Mouse (Mus musculus) retina, adult 2 months (tissue): ENCODE data around the gene Fabp6.

ENCODE experiments used
- DNase-seq: peaks from one replicate; pipeline ENCODE4 v3.0.0-alpha.2; 2012; ENCODE audit warnings: low read depth, low spot score

The Fabp6 gene

DNA sequence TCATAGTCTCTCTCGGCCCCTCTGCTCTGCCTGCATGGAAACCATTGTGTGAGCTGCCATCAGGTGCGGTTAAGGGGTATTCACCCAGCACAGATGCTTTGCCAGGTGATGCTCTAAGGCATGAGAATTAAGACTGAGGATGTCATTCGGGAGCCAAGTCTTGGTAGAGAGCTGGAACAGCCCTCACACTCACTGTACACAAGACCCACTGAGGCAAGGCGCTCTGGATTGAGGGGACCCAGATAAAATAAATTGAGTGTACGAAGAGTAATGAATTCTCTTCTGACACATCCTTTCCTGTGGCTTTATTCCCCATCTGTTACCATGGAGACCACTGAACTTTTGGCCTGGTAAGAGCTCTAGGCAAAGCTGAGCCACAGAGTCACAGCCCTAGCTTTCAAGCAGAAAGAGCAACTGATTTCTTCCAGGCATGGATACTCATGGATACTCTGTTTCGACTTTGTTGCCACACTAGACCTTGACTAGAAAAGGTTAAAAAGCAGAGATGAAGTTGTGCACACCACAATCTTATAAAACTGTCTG, 11.7 kb downstream of the Fabp6 start:
- no peak for DNase-seq

DNA sequence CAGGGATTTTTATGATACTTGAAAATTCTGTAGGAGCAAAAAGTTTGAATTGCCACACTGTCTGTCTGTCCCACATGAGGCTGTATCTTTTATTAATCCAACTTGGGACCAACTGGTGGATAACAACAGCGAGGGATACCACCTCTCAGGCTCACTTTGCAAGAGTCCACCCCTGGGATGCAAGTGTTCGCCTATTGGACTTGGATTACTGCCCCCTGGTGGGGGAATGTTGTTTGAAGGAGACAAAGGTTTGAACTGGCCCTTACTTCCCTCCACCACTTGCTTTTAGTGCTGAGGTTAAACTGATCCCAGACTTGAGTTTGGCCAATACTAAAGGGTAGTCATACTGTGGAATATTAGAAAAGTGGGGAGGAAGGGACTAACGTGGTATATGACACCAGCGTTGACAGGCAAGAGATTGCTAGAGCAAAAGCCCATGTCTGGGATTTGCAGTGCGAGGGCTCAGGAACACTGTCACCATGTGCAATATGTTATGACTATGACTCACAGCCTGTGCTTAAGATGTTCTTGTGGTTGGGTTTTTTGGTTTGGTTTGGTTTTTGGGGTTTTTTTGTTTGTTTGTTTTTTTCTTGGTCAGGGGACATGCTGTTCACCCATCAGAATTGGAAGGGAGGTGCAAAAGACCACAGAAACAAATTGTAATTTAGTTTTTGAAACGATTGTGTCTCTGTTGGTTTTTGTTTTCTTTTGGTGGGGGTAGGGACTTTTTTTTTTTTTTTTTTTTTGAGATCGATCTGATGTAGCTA, 14.8 kb downstream of the Fabp6 start, which contains the start of gene 4933415A04Rik:
Gene 4933415A04Rik (plus strand): TSS at position 717 of the 767 bp plus-strand sequence.
- peak; percentile 33 for DNase-seq

DNA sequence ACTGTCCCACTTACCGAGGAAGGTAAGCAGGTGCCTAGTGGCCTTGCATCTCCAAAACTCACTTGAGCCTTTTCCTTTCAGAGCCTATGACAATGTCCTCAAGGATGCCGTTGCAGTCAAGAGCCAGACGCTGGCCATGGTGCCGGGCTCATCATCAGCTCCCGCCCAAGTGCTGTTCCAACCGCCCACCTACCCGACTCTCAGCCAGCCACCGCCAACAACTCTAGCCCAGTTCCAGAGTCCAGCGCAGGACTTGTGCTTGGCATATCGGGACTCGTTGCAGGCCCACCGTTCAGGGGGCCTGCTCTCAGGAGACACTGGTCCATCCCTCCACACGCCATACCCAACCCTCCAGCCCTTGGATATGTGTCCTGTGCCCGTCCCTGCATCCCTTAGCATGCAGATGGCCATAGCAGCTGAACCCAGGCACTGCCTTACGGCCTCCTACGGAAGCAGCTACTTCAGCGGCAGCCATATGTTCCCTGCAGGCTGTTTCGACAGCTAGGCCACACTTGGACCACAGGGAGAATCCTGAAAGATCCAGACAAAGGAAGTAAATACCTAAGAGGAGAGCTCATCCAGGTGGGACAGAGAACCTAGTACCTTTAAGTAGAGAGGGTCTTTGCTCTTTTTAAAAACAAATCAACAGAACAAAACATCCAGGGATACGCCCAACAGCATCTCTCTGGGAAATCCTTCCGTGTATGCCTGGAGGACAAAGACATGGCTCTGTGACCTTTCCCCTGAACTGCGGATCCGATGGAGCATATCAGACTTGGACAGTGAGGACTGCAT, 15.9 kb downstream of the Fabp6 start:
- DNase-seq, result no peak

DNA sequence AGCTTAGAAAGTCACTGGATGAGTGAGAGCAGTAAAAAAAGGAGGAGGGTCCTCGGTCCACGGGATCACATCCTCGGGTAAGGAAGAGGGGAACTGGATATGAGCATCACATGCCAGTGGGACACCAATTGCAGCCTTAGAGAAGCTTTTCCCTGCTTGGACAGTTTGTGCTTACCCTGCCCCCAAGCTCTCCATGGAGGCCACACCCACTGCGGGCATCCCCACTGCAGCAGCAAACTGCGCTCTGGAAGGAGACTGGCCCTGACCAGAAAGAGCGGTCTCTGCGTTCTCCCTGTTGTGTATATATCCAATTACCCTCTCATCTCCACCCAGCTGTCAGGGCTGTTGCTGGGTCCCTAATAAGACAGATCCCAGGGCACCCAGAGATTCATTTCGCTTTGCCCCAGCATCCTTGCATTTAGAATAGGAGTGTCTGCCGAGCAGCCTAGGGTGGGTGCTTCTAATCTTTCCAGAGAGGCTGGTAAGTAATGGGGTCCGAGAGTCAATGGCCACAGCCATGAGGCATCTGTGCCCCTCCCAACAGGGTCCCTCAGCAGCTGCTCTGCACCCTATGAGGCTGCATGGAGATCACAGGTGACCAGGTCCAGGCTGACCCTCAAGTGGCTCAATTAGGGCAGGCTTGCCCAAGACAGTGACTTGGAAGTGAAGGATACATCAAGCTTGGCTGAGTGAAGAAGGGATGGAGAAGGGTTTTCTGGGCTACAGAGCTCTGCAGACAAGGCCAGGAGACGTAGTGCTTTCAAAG, 23.4 kb downstream of the Fabp6 start:
- DNase-seq, result no peak

DNA sequence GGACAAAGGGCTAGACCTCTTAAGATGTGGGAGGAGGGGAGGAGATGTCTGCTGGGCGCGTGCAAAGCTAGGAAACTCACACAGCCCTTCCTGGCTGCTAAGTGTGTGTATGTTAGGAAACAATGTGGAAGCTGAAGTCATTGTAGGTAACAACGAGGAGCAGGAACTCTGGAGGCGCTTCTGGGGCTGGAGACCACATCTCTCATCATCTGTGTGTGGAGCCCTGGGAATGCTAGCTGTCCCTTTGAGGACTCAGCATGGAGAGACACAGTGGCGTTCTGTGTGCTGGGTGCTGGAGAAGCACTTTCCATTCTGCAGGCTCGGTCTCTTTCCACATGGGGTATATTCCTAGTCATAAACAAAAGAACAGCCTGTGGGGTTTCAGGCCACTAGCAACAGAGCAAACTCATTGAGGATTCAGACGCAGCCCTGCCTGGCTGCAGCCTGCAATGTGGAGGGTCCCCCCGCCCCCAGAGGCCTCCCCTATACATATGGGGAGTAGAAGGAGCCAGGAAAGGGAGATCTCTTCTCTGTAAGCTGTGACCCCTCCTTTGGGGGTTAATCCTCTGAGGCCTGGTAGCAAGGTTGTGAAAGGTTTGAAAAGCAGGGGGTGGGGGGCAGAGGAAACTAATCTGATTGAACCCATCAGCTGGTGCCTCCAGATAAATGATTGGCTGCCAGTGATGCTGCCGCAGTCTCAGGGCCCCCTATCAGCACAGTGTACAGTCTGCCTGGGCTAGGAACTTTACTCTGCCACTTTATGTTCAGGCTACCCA, 25.8 kb downstream of the Fabp6 start:
- DNase-seq, result no peak

DNA sequence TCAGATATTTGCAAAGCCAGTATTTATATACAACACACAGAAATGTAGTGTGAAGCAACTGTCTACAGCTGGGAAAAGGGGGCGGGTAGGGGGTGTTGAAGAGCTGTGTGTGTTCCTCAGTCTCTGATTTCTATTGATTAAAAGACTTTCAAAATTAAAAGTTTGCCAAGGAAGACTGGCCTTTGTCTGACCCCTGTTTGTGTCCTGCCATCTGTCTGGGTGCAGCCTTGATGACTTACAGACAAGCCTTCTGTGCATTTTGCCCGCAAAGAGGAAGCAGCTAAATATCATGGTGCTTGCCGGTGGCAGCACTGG, 26.3 kb downstream of the Fabp6 start:
- no peak for DNase-seq

DNA sequence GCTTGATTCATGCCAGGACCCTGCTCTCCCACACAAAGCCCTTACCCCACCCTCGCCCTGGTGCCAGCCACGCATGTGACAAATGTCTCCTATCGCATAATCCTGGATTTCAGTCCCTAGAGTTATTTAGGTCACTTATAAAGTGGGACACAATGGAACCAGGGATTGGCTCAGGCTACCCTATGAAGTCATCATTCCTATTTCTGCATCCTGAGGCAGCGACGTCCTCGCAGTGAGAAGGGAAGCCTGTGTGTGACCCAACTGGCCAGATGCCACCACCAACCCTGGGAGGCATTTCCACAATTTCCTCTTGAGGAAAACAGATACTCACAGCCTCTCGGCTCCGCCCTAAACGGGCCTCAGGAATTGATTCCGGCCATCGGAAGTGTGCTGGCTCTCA, 31.7 kb downstream of the Fabp6 start:
- peak; percentile 45 for DNase-seq

DNA sequence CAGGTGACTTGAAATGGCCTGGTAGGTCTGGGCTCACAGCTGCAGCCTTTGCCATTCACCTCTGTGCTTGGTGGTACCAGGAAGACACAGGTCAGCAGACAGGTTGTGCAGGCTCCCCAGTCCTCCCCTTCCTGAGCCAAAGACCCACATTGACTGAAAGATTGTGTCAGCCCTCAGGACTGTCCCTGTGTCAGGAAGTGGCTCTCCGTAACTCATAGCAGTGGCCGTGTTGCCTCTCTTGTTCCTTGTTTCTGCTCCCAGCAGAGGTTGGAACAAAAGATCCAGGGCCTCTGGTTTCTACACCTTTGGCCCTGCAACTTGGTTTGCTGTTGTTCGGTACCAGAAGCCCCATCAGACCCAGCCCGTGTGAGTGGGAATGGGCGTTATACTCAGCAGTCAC, 32.2 kb downstream of the Fabp6 start:
- DNase-seq, result no peak

DNA sequence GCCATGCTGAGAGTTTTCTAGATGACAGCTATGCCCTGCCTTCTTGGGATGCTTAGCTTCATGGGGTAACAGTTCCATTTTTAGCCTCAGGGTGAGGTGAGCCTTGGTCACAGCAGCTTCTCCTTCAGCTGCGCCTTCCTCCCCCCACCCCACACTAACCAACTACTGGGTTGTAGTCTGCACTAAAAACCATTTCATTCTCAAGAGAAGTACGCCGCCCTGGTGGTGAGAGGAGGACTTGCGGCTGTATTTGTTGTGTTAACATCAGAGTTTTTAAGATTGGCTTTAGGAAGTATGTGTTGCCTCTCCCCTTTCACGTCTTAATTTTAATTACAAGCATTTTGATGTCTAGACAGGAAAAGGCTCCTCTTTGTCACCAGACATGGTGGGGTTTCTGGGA, 33.1 kb downstream of the Fabp6 start:
- DNase-seq, result no peak

DNA sequence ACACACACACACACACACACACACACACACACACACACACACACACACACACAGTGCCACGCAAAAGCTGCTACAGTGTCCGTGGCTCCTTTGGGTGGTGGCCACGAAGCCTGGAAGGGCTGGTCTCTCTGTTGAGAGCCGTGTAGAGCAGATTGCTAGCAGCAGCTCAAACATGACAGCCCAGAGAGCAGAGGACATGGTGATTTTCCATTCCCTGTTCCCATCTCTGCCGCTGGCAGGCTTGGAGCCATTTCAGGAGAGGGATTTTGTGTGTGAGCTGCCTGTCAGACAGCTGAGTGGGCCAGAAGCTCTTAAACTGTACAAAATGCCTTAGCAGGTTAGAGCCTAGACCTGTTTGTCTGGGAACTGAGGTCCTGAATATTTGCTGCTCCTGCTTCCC, 34.6 kb downstream of the Fabp6 start:
- DNase-seq, result no peak

DNA sequence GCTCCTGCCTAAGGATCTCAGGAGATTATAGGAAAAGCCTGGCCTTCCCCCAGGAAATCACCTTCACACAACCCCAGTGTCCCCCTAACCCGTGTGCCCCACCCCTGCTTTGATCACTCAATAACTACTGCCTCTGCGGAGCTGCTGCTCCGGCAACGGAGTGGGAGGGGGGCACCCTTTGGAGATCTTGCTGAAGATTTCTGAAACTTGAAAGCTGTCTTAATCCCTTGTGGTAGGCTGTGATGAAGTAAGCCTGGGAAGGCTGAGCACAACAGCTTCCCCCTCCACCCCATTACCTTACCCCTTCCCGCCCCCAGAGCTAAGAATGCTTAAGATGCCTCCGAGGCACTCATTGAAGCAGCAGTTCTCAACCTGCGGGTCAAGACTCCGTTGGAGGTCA, 35.5 kb downstream of the Fabp6 start:
- no peak for DNase-seq

DNA sequence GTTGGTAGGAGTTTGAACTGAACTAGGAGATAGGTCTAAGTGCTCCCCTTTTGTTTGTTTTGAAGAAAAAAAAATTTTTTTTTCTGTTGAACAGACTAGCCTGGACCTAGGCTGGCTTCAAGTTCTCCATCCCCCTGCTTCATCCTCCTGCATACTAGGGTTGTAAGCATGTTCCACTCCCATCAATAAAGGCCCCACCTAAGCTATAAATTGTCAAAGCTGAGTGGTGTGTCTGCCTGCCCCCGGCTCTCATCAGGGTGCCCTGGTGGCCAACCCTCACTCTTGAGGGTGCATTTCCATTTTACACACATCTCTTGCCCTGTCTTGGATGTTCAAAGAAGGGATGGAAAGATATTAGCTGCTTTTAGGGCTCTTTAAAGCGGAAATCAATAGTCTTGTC, 35.9 kb downstream of the Fabp6 start:
- no peak for DNase-seq

DNA sequence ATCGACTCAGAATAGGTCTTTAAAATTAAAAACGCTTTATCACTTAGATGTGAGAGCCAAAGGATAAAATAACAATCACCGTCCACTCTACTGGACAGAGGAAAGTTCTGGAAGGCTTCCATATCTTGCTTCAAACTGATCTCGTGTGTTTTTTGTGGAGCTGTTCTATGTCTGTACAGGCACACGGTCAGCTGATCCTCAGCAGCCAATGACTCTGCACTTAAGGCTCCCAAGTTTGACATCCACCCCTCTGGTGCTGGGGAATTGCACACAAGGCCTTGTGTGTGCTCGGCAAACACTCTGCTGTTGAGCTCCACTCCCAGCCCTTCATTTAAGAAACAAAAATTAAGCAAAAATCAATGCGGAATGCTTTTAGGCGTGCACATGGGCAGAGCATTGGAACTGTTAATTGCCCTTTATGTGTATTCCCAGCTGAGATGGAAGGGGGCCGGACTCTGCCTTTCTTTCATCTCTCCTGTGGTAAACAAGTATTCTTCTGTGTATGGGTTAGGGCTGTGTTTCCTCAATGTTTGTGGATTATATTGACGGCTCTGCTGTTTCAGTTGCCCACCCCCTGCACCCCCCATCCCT, 37.6 kb downstream of the Fabp6 start:
- DNase-seq, result no peak

DNA sequence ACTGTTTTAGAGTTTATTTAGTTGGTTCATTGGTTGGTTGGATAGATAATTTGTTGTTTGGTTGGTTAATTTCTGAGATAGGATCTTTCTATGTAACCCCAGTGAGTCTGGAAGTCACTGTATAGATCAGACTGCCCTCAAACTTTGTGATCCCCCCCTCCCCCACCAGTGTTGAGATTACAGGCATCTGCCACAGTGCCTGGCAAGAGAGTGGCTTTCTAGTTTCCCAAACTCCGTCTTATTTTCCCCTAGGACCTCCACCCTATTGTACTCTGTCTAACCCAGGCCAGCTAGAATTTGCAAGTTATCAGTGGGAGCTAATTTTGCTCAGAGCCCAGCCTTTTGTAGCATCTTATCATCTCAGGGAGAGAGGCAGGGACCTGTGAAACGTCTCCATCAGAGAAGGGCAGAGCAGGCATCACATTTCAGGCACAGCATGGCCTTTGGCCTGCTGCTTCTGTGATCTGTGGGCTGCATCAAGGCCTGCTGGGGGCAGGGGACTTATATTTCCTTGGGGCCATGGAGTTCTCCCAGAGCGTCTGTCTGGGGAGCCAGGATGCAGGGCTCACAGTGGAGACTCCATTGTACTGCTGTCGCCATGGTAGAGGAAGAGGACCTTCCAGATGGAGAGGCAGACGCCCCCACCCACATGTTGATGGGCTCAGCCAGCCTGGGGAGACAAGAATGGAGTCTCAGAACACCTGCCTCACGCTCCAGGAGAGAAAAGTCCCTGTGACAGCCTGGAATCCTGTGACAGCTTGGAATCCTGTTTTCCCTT, 41.6 kb downstream of the Fabp6 start:
- DNase-seq, result no peak

DNA sequence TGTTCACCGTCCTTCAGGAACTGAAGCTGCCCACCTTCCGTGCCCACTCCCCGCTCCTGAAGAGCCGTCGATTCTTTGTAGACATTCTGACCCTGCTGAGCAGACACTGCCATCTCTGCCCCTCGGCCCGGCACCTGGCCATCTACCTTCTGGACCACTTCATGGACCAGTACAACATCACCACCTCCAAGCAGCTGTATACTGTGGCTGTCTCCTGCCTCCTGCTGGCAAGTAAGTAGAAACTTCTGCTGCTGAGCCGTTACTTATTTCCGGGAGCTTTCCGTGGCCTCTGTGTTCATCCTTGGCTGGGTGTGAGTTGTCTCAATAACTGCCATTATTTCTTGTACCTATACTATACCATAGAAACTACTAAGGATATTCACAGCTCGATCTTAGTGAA, 44.8 kb downstream of the Fabp6 start:
- DNase-seq, result no peak

DNA sequence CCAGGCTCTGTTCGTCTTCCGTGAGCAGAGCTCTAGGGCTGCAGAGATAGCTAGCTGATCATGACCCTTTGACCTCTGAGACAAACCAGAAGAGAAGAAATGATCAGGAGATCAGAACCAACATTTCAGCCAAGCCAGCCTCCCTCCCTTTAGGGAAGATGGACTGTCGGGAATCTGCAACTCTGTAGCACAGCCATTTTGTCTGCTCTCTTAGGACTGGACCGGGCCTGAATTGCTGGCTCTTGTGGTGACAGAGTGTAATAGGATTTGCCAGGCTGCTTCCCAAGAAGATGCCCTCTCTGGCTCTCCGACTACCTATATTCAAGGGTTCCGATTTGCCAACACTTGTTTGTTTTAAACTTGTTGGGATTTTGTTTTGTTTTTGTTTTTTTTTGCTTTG, 48.7 kb downstream of the Fabp6 start:
- DNase-seq, result no peak

DNA sequence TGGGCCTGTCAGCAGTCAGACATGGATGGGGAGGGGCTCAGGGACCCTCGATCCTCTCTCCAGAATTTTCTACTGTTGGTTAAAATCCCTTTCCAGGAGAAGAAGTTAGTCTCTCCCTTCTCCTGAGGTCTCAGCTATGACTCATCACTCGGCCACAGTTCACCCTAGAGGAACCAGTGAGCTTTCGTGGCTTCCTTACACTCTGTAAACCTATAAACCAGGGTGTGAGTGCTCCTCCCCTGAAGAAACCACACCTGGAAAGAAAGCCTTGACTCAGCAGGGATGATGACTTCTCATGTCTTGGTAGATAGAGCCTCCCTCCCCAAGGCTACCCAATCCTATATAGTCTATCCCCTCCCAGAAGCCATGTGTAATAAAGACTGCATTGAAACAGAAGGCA, 49.6 kb downstream of the Fabp6 start:
- DNase-seq, result no peak

DNA sequence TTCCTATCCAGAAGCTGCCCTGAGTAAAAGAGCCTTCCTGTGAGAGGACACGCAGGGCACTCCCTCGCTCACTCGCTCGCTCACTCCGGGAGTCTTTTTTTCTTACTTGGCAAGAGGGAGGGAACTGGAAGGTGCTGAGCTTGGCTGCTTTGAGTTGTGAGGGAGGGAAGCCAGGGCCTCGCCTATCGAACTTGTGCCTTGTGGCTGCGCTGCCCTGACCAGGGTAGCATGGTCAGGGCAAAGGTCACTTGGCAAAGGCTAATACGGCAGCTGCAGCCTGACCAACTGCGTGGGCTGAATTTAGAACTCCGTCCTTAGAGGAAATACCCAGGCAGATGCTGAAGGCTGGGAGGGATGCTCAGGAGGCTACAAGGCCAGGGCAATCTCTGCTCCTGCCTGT, 51.6 kb downstream of the Fabp6 start:
- no peak for DNase-seq

DNA sequence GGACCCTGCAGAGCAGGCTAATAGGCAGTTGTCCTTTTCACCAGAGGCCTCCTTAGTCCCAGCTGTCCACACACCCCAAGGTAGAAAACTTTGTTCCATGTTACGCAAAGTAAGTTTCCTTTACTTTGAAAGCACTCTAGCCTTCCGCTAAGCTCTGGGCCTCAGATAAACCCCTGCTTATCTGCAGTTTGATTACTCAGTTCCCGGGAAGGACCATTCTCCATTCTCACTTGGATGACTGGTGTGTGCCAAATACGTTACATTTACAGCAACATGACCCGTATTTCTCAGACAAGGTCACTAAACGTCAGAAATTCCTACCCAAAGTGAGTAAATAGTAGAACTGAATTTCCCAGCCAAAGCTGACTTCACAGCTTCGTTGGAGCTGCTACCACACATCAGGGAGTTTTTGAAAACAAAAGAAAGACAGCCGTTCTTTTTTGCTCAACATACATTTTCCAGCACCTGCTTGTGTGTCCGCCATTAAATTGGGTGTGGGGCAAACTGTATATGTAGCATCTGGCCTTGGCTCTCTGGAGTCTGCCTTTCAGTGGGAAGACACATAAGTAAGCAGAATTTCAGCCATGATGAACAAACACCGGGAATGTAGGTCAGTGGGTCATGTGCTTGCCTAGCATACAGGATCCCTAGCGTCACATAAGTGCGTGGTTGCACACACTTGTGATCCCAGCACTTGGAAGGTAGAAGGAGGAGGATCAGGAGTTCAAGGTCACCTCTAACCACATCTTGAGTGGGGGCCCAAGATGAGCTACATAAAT, 52.5 kb downstream of the Fabp6 start:
- DNase-seq, result no peak

DNA sequence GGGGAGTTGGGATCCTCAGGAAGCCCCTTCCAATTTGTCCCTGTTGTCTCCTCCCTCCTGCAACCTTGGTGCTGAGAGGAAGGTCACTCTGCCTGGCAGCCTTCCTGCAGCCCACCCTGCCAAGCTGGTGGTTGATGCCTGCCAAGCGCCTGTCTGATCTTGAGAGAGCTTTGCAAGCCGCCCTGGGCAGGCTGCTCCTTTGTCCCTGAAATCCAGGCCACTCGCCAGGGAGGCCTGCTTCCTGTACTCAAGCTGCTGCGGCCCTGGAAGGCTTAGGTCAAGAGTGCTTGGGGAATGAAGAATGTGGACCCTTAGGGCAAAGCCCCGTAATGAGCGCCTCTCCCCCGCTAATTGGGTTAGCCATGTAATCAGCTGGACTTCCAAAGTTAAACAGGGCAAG, 53.2 kb downstream of the Fabp6 start:
- no peak for DNase-seq
